Mouse (Mus musculus): ENCODE measurements at regions not wholly inside any gene's neighbourhood (a gene's known extent, or its start where the extent isn't known, plus 50 kb on each side); places are given as distances from the start of the nearest gene placed in this dataset.

GRCm38 (mm10) chr9:116333956-116334463 lies 158.8 kb upstream of the Tgfbr2 start:
- no peak for DNase-seq (ENCODE audit: low read depth in 1 of 2, low spot score in 2 of 2)

DNA sequence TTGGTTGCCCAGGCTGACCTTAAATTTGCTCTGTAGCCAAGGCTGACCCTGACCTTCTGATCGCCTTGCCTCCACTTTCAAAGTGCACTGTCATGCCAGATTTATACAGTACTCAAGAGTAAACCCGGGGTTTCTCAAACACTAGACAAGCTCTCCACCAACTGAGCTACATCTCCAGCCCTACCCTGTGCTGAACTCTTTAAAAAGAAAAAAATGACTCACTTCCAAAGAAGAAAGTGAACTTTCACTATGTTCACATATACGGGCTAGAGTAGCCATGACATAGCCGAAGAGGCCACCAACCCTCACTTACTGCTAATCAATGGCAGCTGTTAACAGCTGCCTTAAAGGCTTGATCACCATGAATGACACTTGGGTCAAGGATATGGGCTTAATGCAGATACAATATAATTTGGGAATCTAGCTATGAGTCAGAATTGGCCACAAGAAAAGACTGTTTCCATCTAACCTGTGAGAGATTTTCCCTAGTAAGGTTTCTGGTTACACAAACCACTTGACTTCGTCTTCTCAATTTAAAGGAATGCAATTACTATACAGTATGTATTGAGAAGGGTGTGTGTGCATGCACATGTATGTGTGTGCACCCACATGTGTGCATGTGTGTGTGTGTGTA lies 157.4 kb upstream of the Tgfbr2 start:
- DNase-seq (ENCODE audit: low read depth in 1 of 2, low spot score in 2 of 2): no peak

DNA sequence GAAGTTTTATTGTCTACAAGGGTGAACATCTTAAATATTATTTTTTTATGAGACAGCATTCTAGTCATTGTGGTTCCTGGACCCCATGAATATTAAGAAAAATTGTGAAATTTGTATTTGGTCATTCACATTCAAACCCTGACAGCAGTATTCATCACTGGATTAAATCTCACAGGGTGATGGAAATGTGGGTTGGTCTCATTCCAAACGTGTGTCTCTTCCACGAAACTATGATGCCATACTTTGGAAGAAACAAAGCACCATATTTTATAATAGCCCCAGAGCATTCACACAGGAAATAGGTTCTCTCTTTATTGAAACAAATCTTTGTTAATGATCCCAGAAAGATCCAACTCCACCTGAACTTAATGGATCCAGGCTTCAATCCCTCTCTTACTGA lies 156.2 kb upstream of the Tgfbr2 start:
- DNase-seq (ENCODE audit: low read depth in 1 of 2, low spot score in 2 of 2): no peak

- no peak for DNase-seq (ENCODE audit: low read depth in 1 of 2, low spot score in 2 of 2)
Observed at GRCm38 (mm10) chr9:116330796-116331195, 155.6 kb upstream of the Tgfbr2 start.

- no peak for DNase-seq (ENCODE audit: low read depth in 1 of 2, low spot score in 2 of 2)
Observed at GRCm38 (mm10) chr9:116329147-116329546, 154.0 kb upstream of the Tgfbr2 start.

- no peak for DNase-seq (ENCODE audit: low read depth in 1 of 2, low spot score in 2 of 2)
Observed at GRCm38 (mm10) chr9:116328201-116328600, 153.0 kb upstream of the Tgfbr2 start.

DNA sequence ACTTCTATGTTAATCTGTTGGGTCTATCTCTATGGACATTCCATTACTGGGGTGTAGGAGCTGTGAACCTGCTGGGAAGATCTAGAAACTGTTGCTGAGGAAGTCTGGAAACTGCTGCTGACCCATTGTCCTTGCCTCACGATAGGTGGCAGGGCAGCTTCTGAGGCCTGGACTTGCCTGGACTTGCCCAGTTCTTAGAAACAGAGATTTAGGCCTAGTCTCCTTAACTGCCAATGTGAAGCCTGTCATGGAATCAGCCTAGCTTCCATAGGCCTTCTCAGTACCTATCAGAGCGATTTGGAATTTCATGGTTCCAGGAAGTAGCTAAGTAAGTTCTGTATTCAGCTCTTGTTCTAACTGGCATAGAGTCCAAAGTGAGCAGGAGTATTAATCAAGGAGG lies 151.9 kb upstream of the Tgfbr2 start:
- DNase-seq (ENCODE audit: low read depth in 1 of 2, low spot score in 2 of 2): no peak

GRCm38 (mm10) chr9:116324971-116325370 lies 149.8 kb upstream of the Tgfbr2 start:
- DNase-seq (ENCODE audit: low read depth in 1 of 2, low spot score in 2 of 2): no peak

DNA sequence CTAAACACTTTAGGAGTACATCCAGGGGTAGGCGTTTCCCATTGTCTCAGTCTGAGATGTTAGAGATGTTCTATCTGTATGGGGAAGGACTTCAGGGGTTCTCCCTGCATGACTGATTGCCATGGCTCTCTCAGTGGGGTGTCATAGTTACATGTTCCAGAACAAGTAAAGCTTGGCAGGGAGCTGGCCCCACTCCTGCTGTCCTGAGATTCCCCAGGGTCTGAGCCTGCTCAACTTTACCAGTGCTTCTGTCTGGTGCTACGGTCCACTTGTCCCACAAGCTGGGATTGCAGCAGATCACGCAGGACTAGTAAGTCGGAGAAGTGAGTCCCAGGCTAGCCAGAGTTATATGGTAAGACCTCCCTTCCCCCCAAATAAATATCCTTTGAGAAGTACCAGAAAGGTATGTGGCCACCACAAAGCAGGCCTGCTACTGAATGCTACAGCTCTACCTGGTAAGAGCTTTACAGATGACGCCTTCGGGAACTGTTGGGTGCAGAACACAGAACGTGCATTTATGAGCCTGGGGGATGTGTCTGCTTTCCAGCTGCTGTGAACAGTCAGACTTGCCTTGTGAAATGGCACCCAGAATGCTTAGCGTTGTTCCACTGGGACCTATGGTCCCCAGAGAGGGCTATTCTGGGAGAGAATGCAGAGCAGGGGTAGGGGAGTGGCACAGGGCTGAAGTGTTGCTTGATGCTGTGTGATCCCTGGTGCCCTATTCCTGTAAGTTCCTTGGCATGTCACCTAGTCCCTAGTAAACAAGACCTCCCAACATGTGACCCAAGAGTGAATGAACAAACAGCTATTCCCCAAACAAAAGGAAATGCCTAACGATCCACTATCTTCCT lies 148.9 kb upstream of the Tgfbr2 start:
- DNase-seq (ENCODE audit: low read depth in 1 of 2, low spot score in 2 of 2): no peak

DNA sequence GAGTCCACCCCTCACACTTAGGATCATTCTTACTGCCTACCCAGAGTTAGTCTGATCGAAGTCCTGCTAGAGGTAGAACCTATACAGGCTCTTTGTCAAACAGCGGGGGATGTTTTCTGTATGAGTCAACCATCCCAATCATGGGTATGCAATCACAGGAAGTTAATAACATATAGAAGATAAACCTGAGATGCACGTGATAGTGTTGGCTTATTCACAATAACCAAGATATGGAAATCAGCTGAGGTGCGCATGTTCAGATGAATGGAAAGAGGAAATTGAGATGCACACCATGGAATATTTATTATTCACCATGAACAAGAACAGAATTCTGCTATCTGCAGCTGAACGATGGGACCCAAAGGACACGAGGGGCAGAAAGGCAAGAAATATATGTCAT lies 146.7 kb upstream of the Tgfbr2 start:
- DNase-seq (ENCODE audit: low read depth in 1 of 2, low spot score in 2 of 2): no peak

DNA sequence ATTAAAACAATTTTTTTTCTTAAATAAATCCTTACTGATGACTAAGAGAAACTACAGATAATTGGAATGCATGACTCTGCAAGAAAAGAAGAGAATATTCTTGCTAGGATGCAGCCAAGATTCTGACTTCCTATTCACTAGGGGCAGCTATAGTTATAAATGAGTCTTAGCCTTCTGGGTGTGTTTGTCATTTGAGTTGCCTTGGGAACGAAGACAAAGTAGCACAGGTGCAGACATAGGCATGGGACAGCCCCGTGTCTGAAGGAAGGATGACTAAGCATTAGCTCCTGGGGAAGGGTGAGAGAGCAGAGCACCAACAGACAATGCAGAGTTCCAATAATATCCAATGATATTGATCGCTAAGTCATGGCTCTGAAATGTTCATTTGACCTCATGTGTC lies 144.3 kb upstream of the Tgfbr2 start:
- DNase-seq (ENCODE audit: low read depth in 1 of 2, low spot score in 2 of 2): no peak

DNA sequence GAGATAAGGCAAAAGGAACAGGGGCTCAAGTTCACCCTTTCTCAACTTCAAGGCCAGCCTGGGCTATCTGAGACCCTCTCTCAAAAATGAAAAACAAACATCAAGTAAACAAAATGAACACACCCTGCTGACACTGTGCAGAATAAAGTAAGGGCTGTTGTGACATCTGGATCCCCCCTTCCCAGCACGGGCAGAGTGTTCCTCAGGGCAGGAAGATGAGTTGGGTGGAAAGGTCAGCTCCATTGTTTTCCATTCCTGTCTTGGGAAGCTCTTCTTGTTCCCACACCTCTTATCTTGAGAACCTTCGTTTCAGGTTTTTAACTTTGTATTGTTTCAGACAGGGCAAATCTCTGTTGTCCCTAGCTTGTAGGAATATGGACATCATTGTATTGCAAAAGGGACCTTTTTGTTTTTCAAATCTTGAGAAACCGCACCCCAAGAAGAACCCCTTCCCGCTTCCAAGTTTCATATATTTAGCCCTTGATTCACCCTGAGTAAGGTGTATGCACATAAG lies 141.5 kb upstream of the Tgfbr2 start:
- DNase-seq (ENCODE audit: low read depth in 1 of 2, low spot score in 2 of 2): no peak

- no peak for DNase-seq (ENCODE audit: low read depth in 1 of 2, low spot score in 2 of 2)
Observed at GRCm38 (mm10) chr9:116314803-116315202, 139.6 kb upstream of the Tgfbr2 start.

DNA sequence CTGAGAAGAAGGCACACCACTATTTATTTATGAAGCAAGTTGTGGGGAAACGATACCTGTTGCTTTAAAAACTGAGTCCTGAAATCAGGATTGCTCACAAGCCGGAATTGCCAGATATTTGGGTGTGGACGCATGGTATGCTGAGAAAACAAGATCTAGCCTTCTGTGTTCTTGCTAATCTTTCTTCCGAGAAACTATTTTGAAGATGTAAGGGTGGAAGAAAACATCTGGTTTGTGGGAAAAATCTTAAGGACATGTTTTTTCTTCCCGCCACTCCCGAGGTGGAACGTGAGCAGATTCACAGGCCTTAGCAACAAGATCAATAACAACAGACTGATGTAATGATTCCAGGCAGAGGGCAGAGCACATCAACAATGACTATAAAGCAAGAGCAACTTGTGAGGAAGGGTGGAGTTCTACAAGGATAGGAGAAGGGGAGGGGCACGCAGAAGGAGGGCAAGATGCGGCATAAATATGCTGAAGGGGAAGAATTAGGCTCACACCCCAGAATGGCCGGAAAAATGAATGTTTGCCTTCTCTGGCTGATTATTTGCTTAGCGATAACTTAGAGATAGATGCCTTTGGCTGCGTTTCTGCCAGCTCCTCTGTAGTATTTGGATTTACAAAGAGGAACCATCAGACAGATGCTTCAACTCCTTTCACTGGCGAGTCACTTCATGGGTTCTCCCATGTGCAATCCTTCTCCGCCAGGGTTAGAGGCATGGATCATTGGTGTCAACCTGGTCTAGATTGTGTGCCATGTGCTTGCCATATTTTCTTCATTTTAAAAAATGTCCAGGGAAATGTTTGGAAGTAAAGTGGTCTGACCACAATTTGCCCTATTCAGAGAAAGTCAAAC lies 139.0 kb upstream of the Tgfbr2 start:
- no peak for DNase-seq (ENCODE audit: low read depth in 1 of 2, low spot score in 2 of 2)

DNA sequence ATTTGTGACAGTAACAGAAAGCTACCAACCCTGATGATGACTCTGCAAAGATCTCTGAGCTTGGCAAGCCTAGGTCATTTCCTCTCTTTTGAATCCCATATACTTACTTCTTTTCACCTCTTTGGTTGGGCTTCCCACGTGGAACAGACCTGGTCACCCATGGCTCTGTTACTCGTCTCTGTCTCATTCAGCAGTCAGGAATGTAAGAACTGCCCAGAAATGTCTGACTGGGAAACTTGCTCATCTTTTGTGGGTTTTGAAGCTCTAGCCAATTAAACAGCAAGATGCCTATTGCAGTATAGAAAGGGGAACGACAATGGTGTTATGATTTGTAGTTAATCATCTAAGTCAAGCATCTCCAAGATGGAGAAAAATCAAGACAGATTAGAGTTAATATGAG lies 136.2 kb upstream of the Tgfbr2 start:
- no peak for DNase-seq (ENCODE audit: low read depth in 1 of 2, low spot score in 2 of 2)

DNA sequence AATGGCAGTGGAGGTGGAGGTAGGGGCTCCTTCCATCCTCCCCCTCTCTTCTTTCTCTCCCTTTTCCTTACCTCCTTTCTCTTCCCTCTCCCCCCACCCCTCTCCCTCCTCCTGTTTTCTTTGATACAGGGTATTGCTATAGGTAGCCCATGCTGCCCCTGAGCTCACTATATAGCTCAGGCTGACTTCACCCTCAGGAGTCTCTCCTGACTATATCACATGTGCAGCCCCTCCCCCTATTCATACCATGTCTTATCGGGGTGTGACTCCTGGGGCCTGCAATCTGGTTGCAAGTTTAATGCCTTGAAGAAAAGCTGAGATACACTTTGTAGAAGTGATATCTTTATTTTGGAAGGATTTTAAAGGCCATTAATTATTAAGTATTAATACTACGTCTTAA lies 126.4 kb upstream of the Tgfbr2 start:
- DNase-seq (ENCODE audit: low read depth in 1 of 2, low spot score in 2 of 2): no peak

DNA sequence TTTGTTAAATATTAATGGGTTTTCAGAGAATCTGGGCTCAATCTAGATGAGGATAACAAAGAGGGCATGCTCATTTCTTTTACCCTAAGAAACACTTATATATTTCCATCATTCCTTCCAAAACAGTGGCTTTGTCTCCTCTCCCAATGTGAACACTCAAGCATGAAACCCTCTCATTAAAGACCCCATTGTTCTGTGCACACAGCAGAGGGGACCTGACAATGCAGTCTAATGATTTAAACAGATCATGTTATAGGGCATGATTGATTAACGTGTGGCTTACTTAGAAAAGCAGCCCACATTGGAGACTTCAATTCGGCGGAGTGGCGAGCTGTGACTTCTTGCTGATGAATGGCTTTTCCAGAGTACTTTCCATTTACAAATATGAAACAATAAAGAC lies 123.6 kb upstream of the Tgfbr2 start:
- no peak for DNase-seq (ENCODE audit: low read depth in 1 of 2, low spot score in 2 of 2)

GRCm38 (mm10) chr9:116296349-116296748 lies 121.2 kb upstream of the Tgfbr2 start:
- DNase-seq (ENCODE audit: low read depth in 1 of 2, low spot score in 2 of 2): no peak

DNA sequence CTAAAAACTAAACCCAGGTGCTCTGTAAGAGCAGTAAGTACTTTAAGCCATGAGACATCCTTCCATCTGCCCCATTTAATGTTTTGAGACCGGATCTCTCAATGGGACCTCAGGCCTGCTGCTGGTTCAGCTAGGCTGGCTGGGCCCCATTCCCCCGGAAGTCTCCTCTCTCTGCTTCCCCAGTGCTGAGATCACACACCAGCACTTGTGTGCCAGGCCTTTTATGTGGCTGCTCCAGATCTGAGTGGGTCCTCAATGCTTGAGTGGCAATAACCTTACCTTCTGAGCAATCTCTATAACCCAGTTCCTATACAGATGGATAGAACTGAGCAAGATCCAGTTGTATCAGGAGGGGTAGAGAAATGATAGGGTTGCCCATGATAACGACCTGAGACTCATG lies 118.9 kb upstream of the Tgfbr2 start:
- no peak for DNase-seq (ENCODE audit: low read depth in 1 of 2, low spot score in 2 of 2)

DNA sequence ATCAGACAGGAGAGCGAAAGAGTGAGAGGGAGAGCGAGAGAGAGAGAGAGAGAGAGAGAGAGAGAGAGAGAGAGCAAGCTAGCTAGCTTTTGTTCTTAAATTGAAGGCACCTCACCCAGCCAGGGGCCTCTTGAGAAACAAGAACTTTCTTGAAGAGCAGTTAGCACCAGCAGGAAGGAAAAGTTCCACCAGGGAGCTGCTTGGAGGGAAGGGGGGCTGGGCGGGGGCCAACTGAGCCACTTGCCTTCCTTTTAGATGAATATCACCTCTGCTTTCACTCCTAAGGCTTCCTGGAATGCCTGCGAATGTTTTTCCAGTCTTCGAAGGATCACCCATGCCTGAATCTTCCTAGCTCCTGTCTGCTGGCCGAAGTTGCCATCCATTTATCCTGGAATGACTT lies 118.0 kb upstream of the Tgfbr2 start:
- no peak for DNase-seq (ENCODE audit: low read depth in 1 of 2, low spot score in 2 of 2)

DNA sequence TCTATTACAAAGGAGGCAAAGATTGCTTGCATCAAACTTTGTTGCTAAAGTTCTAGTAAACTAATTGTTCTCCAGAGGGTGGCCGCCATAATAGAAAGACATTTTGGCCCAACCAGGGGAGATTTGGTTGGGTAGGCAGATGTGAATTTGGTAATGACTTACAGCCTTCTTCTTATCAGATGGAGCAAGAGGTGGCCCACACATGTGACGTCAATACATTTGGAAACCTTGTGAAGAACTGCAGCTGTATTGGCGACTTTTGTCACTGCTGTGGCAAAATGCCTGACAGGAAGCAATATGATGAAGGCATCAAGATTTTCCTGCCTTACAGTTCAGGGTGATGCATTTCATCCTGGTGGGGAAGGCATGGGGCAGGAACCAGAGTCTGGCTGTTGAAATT lies 116.5 kb upstream of the Tgfbr2 start:
- DNase-seq (ENCODE audit: low read depth in 1 of 2, low spot score in 2 of 2): no peak

Measured in monocyte, adult 2 months (primary cell).